Comparison of ENCODE assay signal across 9 mouse cellular contexts in genomic region chr5:101825111-101825911, GRCm38 (mm10).
DNase-seq lines count a peak whose midpoint lies in the region; ATAC-seq lines count a peak whose summit lies in the region.
"Had no signal": no experiment of that assay in that cellular context is flagged by ENCODE, and none has a peak within 500 bp of the region (broad histone marks: within the 10 kb centered on the region; RNA-seq: fewer than 3 reads in every experiment).

No protein-coding gene starts in this region.

- peaks cover 39% of the 10 kb centered on the region for H3K4me1 ChIP-seq in embryonic facial prominence, embryonic 13.5 days

- intact Hi-C loops in gastrocnemius, postnatal 36 days (cut with DNase I) = no loop called here

- no peaks in the 10 kb centered on the region for H3K9me3 ChIP-seq in embryonic facial prominence, embryonic 13.5 days

- H3K27me3 ChIP-seq in embryonic facial prominence, embryonic 13.5 days = peaks cover 27% of the 10 kb centered on the region

- H3K27ac ChIP-seq in embryonic facial prominence, embryonic 13.5 days = peak overlapping the region; percentile 53; the same call in 1 of the 2 replicates

- no peak for ATAC-seq in embryonic facial prominence, embryonic 13.5 days (ENCODE audit: insufficient number of reproducible peaks, insufficient read depth, low FRiP score, low TSS enrichment, low read depth)
- ATAC-seq in megakaryocyte progenitor cell, adult 5-6 weeks (replicated peaks; ENCODE audit: poor library complexity) = peak; percentile 28
- ATAC-seq in activated CD4-positive, CD25-positive, alpha-beta regulatory T cell, adult 4 months = no peak

- WGBS in embryonic facial prominence, embryonic 13.5 days = 20% methylated on average over 13 of the region's 13 CpGs

- no peak overlapping the region for H3K4me3 ChIP-seq in embryonic facial prominence, embryonic 13.5 days
- H3K4me3 ChIP-seq: erythroblast, embryonic 14.5 days had no signal

- no peak overlapping the region for H3K9ac ChIP-seq in embryonic facial prominence, embryonic 13.5 days

- 0 out of 2 replicates have a peak overlapping the region, but pooled peaks have one; percentile 19 for H3K4me2 ChIP-seq in embryonic facial prominence, embryonic 13.5 days

- H3K36me3 ChIP-seq in embryonic facial prominence, embryonic 13.5 days = no peaks in the 10 kb centered on the region

- DNase-seq in layer of hippocampus, adult 11-12 months (ENCODE audit: low spot score) = peak; percentile 30
- no peak for DNase-seq in layer of hippocampus, adult 8-10 months (ENCODE audit: low spot score in 2 of 2)
- DNase-seq in ZHBTc4 (ENCODE audit: low read depth, low spot score) = peak; percentile 52
- no peak for DNase-seq in kidney, adult 11 months
- no peak for DNase-seq in gastrocnemius, postnatal 36 days

Comparison
In these comparisons a context has a peak if more than half of its experiments do, and no peak if none do; other contexts are left out.
1. DNase-seq: peak in layer of hippocampus, adult 11-12 months (single experiment) and ZHBTc4 (single experiment); none in layer of hippocampus, adult 8-10 months (0 of 2), kidney, adult 11 months (single experiment) and gastrocnemius, postnatal 36 days (0 of 2).